Mouse (Mus musculus): ENCODE data around the gene Slc36a3.
"Not testable (repeated sequence)": the region's sequence is repeated elsewhere in the genome, so short reads cannot be mapped to it uniquely, and the experiment has no call there.

Gene Slc36a3

GRCm38 (mm10) chr11:55144011-55144410 is 7.5 kb downstream of the Slc36a3 start:
- DNase-seq (ENCODE audit: low spot score in 2 of 2): no peak

- no peak for DNase-seq (ENCODE audit: low spot score in 2 of 2)
Measured at GRCm38 (mm10) chr11:55141502-55141901, 10.0 kb downstream of the Slc36a3 start.

GRCm38 (mm10) chr11:55137646-55138045 is 13.9 kb downstream of the Slc36a3 start:
- no peak for DNase-seq (ENCODE audit: low spot score in 2 of 2)

- no peak for DNase-seq (ENCODE audit: low spot score in 2 of 2)
Measured at GRCm38 (mm10) chr11:55136770-55137547, 14.5 kb downstream of the Slc36a3 start.

- DNase-seq (ENCODE audit: low spot score in 2 of 2): no peak
Measured at GRCm38 (mm10) chr11:55134871-55135270, 16.6 kb downstream of the Slc36a3 start.

- DNase-seq (ENCODE audit: low spot score in 2 of 2): no peak
Measured at GRCm38 (mm10) chr11:55134407-55134806, 17.1 kb downstream of the Slc36a3 start.

GRCm38 (mm10) chr11:55133204-55133603 is 18.3 kb downstream of the Slc36a3 start:
- DNase-seq (ENCODE audit: low spot score in 2 of 2): no peak

GRCm38 (mm10) chr11:55131946-55132345 is 19.6 kb downstream of the Slc36a3 start:
- no peak for DNase-seq (ENCODE audit: low spot score in 2 of 2)

GRCm38 (mm10) chr11:55131077-55131742 is 20.3 kb downstream of the Slc36a3 start:
- DNase-seq (ENCODE audit: low spot score in 2 of 2): no peak

- no peak for DNase-seq (ENCODE audit: low spot score in 2 of 2)
Measured at GRCm38 (mm10) chr11:55128411-55128810, 23.1 kb downstream of the Slc36a3 start.

- DNase-seq (ENCODE audit: low spot score in 2 of 2): peak in 1 of 2 experiments; percentile 20
Measured at GRCm38 (mm10) chr11:55127937-55128336, 23.6 kb downstream of the Slc36a3 start.

GRCm38 (mm10) chr11:55126663-55127062 is 24.8 kb downstream of the Slc36a3 start:
- DNase-seq (ENCODE audit: low spot score in 2 of 2): no peak

GRCm38 (mm10) chr11:55121430-55121829 is 30.1 kb downstream of the Slc36a3 start:
- no peak for DNase-seq (ENCODE audit: low spot score in 2 of 2)

GRCm38 (mm10) chr11:55120821-55121271 is 30.7 kb downstream of the Slc36a3 start:
- DNase-seq (ENCODE audit: low spot score in 2 of 2): no peak

- DNase-seq (ENCODE audit: low spot score in 2 of 2): no peak
Measured at GRCm38 (mm10) chr11:55120279-55120678, 31.2 kb downstream of the Slc36a3 start.

GRCm38 (mm10) chr11:55117031-55117430 is 34.5 kb downstream of the Slc36a3 start:
- no peak for DNase-seq (ENCODE audit: low spot score in 2 of 2)

- no peak for DNase-seq (ENCODE audit: low spot score in 2 of 2)
Measured at GRCm38 (mm10) chr11:55116004-55116403, 35.5 kb downstream of the Slc36a3 start.

GRCm38 (mm10) chr11:55114291-55114690 is 37.2 kb downstream of the Slc36a3 start:
- DNase-seq (ENCODE audit: low spot score in 2 of 2): no peak

GRCm38 (mm10) chr11:55113861-55114250 is 37.7 kb downstream of the Slc36a3 start:
- DNase-seq (ENCODE audit: low spot score in 2 of 2): not testable (repeated sequence)

GRCm38 (mm10) chr11:55113209-55113860 is 38.2 kb downstream of the Slc36a3 start:
- DNase-seq (ENCODE audit: low spot score in 2 of 2): peak; percentile 8 to 35

- DNase-seq (ENCODE audit: low spot score in 2 of 2): no peak
Measured at GRCm38 (mm10) chr11:55110566-55111169, 40.8 kb downstream of the Slc36a3 start.

Measured in left cerebral cortex, adult 9 months (tissue).